Mouse (Mus musculus) embryo, embryonic 11 days (tissue): ENCODE measurements at regions not wholly inside any gene's neighbourhood (a gene's known extent, or its start where the extent isn't known, plus 50 kb on each side); places are given as distances from the start of the nearest gene placed in this dataset.

Experiments used
- DNase-seq: peaks from one replicate; pipeline ENCODE4 v3.0.0-alpha.2; 2015

GRCm38 (mm10) chr1:78050231-78050630, 146.7 kb downstream of the Pax3 start:
- no peak for DNase-seq

GRCm38 (mm10) chr1:78032336-78032735, 164.6 kb downstream of the Pax3 start:
- DNase-seq = no peak

GRCm38 (mm10) chr1:78021766-78022165, 175.2 kb downstream of the Pax3 start:
- DNase-seq = peak; percentile 53

- DNase-seq = no peak
Measured at GRCm38 (mm10) chr1:78021014-78021413, 175.9 kb downstream of the Pax3 start.

- no peak for DNase-seq
Measured at GRCm38 (mm10) chr1:78017949-78018617, 178.9 kb downstream of the Pax3 start.

GRCm38 (mm10) chr1:78016541-78017267, 180.2 kb downstream of the Pax3 start:
- DNase-seq = peak; percentile 30

GRCm38 (mm10) chr1:78015999-78016398, 180.9 kb downstream of the Pax3 start:
- DNase-seq = no peak

GRCm38 (mm10) chr1:78013396-78013795, 183.5 kb downstream of the Pax3 start:
- DNase-seq = peak; percentile 36

- peak; percentile 82 for DNase-seq
Measured at GRCm38 (mm10) chr1:78008811-78009410, 188.0 kb downstream of the Pax3 start.

- DNase-seq = no peak
Measured at GRCm38 (mm10) chr1:78004376-78004775, 192.6 kb downstream of the Pax3 start.

GRCm38 (mm10) chr1:77998727-77999126, 198.2 kb downstream of the Pax3 start:
- no peak for DNase-seq

GRCm38 (mm10) chr1:77981528-77981927, 215.4 kb downstream of the Pax3 start:
- DNase-seq = no peak

- peak; percentile 87 for DNase-seq
Measured at GRCm38 (mm10) chr1:77978696-77979095, 218.2 kb downstream of the Pax3 start.

- no peak for DNase-seq
Measured at GRCm38 (mm10) chr1:77975941-77976340, 221.0 kb downstream of the Pax3 start.

- peak; percentile 81 for DNase-seq
Measured at GRCm38 (mm10) chr1:77972301-77972717, 224.6 kb downstream of the Pax3 start.

GRCm38 (mm10) chr1:77964656-77965335, 232.1 kb downstream of the Pax3 start:
- no peak for DNase-seq

GRCm38 (mm10) chr1:77959309-77959708, 237.6 kb downstream of the Pax3 start:
- DNase-seq = no peak

GRCm38 (mm10) chr1:77957156-77957767, 239.7 kb downstream of the Pax3 start:
- DNase-seq = no peak

GRCm38 (mm10) chr1:77947894-77948293, 249.0 kb downstream of the Pax3 start:
- no peak for DNase-seq

GRCm38 (mm10) chr1:77944327-77944645, 252.6 kb downstream of the Pax3 start:
- no peak for DNase-seq

- no peak for DNase-seq
Measured at GRCm38 (mm10) chr1:77943633-77944326, 253.2 kb downstream of the Pax3 start.

GRCm38 (mm10) chr1:77943101-77943500, 253.8 kb downstream of the Pax3 start:
- peak; percentile 75 for DNase-seq
